Mouse (Mus musculus): ENCODE results near the gene Mttp.
A peak's percentile ranks its signal among the peaks of the same experiment; 100 is the strongest.

Mttp gene

DNA sequence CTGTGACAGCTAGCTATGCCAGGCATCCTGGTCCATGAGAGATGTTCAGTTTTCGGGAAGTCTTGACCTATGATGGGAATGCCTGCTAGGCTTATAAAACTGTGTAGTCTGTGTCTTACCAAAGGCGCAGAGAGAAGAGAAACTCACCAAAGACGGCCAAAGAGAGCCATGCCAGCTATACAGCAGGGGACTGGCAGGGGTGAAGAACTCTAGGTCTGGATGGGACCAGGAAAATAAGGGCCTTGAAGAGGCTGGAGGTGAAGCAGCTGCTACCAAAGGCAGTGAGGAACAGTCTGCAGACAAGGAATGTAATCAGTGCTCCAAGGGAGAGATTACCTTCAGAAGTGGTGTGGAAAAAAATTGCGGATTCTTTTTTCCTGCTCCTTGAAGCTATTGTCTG lies 60.9 kb downstream of the Mttp start:
- DNase-seq (ENCODE audit: low read depth, low spot score), result no peak

DNA sequence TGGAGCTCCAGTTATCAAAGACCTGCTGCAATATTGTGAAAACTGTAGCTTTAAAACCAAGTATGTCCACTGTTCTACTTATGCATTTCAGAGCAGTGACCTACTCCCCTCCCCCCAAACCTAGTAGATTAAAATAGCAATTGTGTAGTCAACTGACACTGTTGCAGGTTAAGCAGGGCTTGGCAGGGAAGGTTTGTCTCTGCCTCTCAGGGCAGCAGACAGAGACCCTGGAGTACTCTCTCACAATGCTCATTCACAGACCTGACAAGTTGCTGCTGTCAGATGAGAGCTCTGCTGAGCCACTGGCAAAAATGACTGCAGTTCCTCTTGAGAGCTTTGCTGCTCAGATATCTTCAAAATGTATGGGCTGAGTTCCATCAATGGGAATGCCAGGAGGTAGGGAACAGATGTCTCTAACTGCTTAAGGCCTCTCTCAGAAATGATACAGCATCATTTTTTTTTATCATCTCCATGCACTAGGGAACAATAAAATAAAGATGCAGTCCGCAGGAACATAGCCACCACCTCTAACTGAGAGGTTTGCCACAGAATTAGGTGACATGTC lies 61.6 kb downstream of the Mttp start:
- DNase-seq (ENCODE audit: low read depth, low spot score), result peak; percentile 92

DNA sequence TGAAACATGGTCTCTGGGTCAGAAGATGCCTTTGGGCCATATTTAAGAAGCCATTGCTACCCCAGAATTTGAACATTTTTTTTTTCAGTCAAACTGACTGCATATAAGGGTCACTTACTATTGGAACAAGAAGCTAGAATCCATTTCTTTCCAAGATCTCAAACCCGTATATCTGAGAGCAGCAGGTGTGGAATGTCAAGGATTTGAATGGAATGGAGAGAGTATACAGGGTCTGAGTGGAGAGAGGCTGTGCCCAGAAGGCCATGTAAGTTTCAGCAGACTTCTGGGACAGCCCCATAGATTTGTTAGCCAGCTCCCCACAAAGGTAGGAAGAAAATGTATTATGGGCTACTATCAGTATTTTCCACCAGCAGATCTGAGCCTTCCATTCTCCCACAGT lies 66.1 kb downstream of the Mttp start:
- DNase-seq (ENCODE audit: low read depth, low spot score), result no peak

DNA sequence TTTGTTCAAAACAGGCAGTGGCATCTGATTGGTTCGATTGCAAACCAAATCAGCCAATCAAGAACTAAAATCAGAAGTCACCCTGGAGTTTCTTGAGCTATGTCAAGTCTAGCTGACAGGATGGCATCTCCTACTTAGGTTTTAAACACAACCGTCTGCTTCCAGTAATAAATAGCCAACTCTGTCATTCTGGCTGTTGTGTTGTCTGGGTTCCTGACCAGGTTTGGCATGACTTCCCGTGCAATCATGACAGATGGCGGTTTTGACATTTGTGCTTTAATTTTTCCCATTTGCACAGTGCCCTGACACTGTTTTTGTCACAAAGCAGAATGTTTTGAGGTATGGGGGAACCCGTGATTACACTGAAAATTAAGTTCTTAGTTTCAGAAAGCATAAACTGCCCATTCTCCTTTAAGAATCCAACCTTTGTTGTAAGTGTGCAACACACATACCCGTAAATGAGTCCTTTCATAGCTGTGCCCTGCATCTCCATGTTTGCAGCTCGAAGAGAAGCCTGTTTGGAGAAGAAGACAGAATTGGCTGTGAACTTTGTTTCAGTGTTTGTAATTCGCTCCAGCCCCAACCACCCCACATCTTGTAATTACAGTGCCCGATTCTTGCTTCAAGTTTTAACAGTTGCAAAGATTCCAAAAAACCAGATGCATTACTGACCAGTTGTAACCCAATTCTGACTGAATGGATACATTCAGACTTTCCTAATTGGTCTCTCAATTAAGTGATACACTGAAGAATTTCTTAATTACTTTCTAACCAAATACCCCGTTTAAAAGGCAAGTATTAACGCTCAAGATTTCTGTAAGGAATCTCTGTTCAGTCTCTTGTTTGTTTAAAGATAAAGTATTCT lies 67.1 kb downstream of the Mttp start:
- peak; percentile 91 for DNase-seq (ENCODE audit: low read depth, low spot score)

DNA sequence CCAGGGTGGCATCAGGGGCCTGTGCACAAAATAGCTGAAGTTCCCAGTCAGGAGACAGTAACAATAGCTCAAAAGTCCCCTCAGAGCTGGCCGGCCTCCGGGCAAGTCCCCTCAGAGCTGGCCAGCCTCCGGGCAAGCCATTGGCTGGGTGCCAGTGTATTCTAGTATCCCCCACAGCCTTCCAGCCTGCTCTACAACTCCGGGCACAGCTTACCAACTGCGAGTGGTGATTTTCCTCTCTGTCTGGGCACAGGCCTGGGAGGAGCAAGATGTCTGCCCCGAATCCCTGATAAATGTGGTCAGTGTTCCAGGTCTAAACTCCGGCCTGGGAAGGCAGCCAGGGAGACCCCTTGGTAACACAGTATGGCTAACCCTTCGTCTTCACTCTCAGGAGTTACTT lies 69.6 kb downstream of the Mttp start:
- DNase-seq (ENCODE audit: low read depth, low spot score), result no peak

DNA sequence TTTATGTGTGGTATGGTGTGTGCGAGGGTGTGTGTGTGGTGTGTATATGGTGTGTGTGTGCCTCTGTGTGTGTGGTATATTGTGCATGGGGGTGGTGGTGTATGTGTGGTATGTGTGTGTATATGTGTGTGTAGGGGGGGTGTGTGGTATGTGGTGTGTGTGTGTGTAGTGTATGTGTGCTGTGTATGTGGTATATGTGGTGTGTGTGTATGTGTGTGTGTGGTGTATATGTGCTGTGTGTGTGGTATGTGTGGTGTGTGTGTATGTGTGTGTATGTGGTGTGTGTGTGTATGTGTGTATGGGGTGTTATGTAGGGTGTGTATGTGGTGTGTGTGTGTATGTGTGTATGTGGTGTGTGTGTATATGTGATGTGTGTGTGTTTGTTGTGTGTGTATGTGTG lies 70.6 kb downstream of the Mttp start:
- no peak for DNase-seq (ENCODE audit: low read depth, low spot score)

DNA sequence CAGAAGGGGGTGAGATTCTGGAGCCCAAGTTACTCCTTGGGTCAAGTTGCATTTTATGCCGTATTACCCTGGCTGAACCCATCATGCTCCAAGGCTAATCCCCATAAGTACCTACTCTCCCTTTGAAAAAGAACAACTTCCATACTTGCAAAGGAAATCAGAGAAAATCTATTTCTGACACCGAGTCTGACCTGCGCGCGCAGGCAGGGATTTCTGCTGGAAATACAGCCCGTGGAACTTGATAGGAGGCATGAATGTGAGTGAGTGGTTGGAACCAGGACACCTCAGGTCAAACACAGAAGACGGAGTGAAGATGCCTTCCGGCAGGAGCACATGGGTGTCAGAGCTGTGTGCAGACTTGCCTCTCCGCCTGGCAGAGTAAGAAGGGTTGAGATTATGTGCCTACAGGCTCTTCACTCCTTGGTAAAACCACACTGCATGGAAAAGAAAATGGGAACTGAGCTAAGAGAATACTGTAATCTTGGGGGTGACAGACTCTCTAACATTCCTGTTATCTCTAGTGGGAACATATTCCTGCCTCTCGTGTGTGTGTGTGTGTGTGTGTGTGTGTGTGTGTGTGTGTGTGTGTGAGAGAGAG lies 73.2 kb downstream of the Mttp start:
- DNase-seq (ENCODE audit: low read depth, low spot score), result no peak

DNA sequence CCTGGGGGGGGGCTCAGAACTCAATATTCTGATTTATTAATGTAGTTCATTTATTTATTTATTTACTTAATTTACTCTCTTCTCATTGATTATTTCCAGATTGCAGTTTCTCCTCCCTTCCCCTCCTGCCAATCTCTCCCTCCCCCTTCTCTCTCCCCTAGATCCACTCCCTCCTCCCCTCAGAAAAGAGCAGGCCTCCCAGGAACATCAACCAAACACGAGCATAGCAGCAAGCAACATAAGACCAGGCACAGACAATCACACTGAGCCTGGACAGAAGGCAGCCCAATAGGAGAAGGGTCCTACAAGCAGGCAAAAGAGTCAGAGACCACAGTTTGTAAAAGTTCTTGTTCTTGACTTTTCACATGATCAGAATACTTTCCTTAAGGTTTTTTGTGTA lies 73.8 kb downstream of the Mttp start:
- DNase-seq (ENCODE audit: low read depth, low spot score), result no peak

DNA sequence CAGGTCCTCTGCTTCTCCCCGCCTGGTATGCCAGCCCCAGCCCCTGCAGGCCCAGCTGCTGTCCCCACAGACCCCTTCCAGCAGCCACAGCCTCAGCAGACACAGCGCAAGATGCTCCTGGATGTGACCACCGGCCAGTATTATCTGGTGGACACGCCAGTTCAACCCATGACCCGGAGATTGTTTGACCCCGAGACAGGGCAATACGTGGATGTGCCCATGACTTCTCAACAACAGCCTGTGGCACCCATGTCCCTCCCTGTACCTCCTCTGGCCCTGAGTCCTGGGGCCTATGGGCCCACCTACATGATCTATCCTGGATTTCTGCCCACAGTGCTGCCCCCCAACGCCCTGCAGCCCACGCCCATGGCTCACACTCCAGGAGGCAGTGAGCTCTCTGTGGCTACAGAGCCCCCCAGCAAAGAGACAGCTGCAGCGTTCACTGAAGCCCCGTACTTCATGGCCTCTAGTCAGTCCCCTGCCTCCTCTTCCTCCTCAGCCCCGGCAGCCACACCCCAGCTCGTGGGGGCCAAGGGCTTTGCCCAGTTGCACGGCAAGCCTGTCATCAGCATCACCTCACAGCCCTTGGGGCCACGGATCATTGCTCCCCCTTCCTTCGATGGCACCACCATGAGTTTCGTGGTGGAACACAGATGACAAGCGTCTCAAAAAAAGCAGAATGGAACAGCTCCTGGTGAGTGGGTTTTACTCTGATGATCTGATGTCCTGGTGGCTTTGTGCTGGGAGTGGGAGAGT lies 74.8 kb downstream of the Mttp start:
- no peak for DNase-seq (ENCODE audit: low read depth, low spot score)

DNA sequence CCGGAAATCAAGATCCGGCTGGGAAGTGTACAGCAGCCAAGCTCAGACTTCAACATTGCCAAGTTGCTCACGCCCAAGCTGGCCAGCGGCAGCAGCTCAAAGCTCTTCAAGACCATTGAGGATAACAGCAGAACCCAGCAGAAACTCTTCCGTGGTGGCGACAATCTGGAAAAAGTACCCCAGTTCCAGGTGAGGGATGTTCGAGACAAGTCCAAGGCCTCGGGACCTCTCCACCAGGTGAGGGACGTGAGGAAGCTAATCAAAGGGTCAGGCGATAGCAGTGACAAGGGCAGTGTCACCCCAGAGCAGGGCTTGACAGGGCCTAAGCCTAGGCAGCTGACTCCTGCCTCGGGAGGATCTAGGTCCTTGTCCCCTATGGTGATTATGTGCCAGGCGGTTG lies 76.7 kb downstream of the Mttp start:
- DNase-seq (ENCODE audit: low read depth, low spot score), result no peak

DNA sequence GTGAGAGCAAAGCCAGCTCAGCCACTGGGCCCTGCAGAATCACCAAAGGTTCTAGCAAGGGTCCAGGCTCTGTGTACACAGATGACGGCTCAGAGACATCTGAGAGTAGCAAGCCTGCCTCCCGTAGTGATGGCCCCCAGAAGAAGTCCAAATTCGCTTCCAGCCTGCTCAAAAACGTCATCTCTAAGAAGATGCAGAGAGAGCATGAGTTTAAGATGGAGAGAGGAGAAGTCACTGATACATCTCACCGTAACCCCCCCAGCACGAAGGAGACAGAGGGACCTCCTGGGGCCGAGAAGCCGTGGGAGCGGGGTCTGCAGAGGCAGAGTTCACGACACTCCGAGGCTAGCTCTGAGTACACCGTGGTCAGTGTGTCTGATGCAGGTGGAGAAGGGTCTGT lies 77.5 kb downstream of the Mttp start, which contains the start of gene Gm5105:
Gene Gm5105 (minus strand): TSS at position 101 of the 400 bp plus-strand sequence.
- DNase-seq (ENCODE audit: low read depth, low spot score), result no peak

DNA sequence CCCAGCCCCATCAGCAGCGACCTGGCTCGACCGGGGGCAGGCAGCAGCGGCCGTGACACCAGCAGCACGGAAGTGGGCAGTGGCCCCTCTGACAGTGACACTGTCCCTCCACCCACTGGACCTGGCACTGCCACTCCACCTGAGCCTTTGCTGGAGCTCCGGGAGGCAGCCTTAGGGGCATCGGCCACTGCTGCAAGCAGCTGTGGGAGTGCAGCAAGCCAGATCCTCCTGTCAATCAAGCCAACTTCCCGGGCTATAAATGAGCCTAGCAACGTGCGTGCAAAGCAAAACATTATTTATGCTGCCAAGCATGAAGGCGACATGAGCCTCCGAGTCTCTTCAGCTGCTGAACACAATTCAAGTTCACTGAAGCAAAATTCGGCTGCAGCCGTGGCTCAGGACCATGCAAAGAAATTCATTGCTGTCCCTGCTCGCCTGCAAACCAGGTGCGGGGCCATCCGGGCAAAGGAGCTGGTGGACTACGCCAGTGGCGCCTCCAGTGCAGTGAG lies 78.4 kb downstream of the Mttp start:
- peak; percentile 78 for DNase-seq (ENCODE audit: low read depth, low spot score)

DNA sequence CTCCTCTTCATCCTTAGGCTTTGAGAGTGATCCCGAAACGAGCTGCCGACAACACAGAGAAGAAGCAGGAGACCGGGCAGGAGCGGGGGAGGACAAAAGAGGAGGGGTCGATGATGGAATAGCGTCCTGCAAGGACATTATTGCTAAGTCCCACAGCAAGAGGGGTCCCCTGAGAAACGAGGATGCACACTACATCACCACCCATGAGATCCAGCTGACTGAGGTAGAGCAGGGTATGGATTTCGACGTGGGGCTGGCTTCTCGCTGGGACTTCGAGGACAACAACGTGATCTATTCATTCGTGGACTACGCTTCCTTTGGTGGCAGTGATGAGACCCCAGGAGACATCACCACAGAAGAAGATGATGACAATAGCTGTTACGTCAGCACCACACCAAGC lies 78.8 kb downstream of the Mttp start:
- DNase-seq (ENCODE audit: low read depth, low spot score), result no peak

DNA sequence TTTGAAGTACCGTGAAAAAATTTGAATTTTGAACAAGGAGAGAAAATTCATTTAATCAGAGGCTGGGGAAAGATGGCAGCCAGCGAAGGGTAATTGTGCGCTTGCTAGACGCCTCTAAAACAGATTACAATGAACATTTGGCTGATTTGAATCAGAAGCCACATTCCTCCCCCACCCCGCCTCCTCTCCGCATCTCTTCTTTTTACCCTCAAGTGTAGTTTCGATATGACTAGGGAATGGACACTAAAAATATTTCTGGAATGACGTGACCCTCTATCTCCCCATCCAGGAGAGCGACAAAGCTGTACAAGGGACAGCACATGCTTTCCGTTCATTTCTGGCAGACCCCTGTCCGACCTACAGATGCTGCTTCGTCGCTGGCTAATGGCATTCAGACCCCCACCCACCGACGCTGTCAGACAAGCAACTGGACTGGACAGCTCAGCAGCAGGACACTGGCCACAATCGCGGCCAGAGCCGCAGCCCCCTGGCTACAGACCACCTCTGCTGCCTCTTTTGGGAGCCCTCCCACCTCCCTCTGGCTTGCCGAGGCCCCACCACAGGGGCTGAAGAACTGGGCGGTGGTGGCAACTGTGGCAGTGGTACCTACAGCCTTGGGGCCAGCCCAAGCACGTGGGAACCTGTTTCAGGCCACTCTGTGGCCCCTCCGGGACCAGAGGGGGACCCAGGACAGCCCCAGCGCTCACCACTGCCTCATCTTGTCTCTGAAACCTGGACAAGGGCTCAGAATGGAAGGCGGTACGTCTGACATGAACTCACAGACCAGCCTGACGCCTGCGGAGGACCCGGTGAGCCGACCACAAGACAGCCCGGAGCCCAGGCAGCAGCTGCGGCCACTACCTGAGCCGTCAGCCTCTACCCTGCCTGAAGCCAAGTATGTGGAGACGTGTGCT lies 79.8 kb downstream of the Mttp start, which contains the start of gene 1110002E22Rik:
Gene 1110002E22Rik (plus strand): TSS at position 321 of the 914 bp plus-strand sequence.
- DNase-seq (ENCODE audit: low read depth, low spot score), result peak; percentile 76

DNA sequence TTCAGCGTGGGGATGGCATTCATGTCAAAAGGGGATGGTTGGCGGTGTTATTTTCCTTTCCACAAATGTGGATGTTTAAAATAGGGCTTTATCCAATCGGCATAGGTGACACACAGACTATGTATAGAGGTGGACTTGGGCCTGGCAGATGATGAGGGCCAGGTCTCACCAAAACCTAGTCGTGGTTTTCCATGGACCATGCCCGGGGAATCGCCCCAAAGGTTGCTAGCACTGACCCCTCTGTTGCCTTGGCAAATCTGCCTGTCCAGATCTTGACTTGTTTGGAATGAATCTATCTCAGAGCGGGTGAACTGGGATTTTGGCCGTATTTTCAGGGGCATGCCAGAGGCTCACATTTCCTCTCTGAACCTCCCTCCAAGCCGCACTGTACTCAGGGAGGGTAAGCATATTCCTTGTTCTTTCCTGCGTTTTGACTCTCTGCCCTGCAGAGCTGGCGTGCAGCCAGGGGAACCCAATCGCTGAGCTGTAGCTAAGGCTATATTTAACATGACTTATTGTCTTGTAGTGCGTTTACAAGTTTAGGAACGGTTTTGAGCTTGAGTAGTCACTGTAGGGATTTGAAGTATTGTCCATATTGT lies 80.9 kb downstream of the Mttp start:
- DNase-seq (ENCODE audit: low read depth, low spot score), result peak; percentile 71

DNA sequence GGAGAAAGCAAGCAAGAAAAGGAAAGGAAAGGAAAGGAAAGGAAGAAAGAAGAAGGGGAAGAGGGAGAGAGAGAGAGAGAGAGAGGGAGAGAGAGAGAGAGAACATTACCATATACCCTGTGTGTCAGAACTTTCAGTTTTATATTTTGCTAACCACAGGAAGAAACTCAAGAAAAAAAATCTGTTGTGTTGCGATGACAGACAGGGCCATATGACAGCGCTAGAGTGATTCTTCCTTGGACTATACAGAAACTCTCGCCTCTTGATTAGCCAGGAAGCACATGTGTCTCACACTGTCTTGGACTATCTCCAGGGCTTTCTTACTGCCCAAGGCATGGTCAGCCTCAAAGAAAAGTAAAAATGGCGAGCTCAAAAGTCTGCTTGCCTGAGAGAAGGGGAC lies 82.1 kb downstream of the Mttp start:
- DNase-seq (ENCODE audit: low read depth, low spot score), result no peak

DNA sequence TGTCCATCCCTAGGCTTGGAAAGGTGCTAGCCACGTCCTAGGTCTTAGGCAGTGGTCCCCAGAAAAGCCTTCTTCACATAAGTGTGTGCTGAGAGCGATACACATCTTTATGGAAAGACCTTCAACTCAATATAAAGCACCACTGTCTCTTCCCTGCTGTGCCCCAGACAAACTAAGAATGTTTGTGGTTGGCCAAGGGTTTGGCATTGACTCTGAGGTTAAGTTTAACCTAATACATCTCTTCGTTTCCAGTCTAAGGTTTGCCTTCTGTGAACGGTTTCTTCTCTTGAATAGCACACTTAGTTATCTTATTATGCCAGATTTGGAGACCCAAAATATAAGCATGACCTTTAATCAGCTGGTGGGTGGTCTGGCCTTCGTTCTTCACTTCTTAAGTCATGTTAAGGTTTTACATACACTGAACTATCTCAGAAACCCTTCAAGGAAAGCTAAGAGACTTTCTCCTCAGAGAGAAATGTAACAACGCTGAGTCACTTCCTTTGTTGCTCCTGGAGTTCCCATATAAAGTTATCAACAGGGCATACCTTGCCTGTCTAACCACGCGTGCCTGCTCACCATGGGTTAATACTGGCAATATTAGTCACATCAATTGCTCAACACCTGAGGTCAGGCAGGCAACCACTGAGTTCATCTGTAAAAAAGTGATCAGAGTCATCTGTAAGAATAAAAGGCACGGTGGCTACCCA lies 83.4 kb downstream of the Mttp start:
- no peak for DNase-seq (ENCODE audit: low read depth, low spot score)

DNA sequence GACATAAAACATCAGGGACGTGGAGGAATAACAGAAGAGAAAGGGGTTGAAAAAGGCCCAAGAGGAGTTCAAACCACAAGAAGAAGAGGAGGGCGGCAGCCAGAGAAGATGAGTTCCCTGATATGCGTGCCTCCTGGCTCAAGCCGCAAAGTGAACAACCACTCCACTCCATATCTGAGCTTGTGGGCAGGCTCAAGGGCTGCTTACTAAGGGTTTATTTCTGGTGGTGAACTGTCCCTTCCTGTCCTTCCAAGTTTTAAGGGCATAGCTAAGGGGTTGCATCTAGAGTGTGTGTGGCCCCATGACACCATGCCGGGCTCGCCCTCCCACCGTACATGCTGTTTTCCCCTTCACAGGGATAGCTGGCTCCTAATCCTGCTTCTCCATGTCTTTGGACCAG lies 84.3 kb downstream of the Mttp start:
- DNase-seq (ENCODE audit: low read depth, low spot score), result no peak

DNA sequence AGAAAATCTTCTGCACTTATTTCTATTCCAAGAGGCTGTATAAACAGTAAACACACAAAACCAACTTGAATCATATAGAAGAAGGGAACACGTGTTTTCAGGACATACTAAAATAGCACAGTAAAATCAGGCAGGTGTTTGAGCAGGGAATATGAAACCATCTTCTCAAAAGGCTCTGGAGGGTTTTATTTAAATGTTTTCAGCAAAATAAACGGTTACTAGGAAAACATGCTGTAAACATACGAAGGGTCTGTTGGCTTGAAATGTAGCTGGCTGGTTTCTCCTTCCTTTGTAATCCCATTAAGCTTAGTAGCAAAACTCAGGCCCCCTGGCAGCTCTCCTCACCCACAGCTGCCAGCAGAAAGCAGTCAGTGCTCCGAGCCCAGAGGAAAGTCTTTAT lies 86.5 kb downstream of the Mttp start:
- DNase-seq (ENCODE audit: low read depth, low spot score), result no peak

DNA sequence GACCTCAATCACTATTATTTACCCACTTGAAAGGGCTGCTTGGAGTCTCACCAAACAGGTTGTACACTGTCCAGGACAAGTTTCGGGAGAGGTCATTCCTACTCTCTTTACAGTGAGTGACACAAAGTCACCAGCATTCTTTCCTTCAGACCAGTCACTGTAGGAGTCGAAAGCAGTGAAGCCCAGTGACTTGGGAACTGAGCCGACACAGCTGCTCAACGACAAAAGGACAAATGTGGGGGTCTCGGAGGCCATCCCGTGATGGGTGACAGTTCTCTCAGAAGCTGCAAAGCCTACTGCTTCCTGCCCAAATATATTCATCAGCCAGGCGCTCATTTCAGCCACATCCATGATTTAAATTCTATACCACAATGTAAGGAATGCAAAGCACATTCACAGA lies 87.8 kb downstream of the Mttp start:
- no peak for DNase-seq (ENCODE audit: low read depth, low spot score)
